Mouse (Mus musculus) kidney, embryonic 16.5 days (tissue): Measurements from ENCODE around the gene Trib3. TPM values are rescaled to one million over a fixed set of nuclear protein-coding genes. Genes with fewer than 3 reads are reported as not detected.
A peak's percentile ranks its signal among the peaks of the same experiment; 100 is the strongest.

Experiments used
- ATAC-seq: fragments of 200-750 bp; cut with Nextera tagmentation; 2 replicates; pipeline ENCODE4 v1.8.0; 2017; ENCODE audit warnings: moderate TSS enrichment; ENCODE audit not compliant: low FRiP score, low TSS enrichment
- H3K27ac ChIP-seq: fragments of 300-500 bp; sonication (generic); 2 replicates; pipeline ENCODE4 v1.5.1; 2014; ENCODE audit warnings: low read length
- H3K27me3 ChIP-seq: fragments of 300-500 bp; sonication (generic); 2 replicates; pipeline ENCODE4 v1.6.1; 2014; ENCODE audit warnings: low read length, control low read depth, mixed read lengths; ENCODE audit not compliant: insufficient read depth
- H3K36me3 ChIP-seq: fragments of 300-500 bp; sonication (generic); 2 replicates; pipeline ENCODE4 v1.6.1; 2014; ENCODE audit warnings: low read length, control low read depth, mixed read lengths; ENCODE audit not compliant: insufficient read depth
- H3K4me1 ChIP-seq: fragments of 300-500 bp; sonication (generic); 2 replicates; pipeline ENCODE4 v1.6.1; 2014; ENCODE audit warnings: low read length, control low read depth, mixed read lengths; ENCODE audit not compliant: insufficient read depth
- H3K4me2 ChIP-seq: fragments of 300-500 bp; sonication (generic); replicated peaks from 2 replicates; pipeline ENCODE4 v1.6.1; 2014; ENCODE audit warnings: low read depth, low read length
- H3K4me3 ChIP-seq: fragments of 300-500 bp; sonication (generic); 2 replicates; pipeline ENCODE4 v1.5.1; 2014; ENCODE audit warnings: mild to moderate bottlenecking, low read length
- H3K9ac ChIP-seq: fragments of 300-500 bp; sonication (generic); replicated peaks from 2 replicates; pipeline ENCODE4 v1.6.1; 2014; ENCODE audit warnings: low read length
- H3K9me3 ChIP-seq: fragments of 300-500 bp; sonication (generic); 2 replicates; pipeline ENCODE4 v1.6.1; 2016; ENCODE audit warnings: low read length, control low read depth
- WGBS: fragments of 180-500 bp; shearing (Covaris S2); extraction: QIAGEN DNeasy Blood & Tissue Kit; methylation state at CpG from one replicate; pipeline ENCODE4 v1.1.7; 2014; 5-methylcytosine and 5-hydroxymethylcytosine counted together
- polyA plus RNA-seq: library from polyadenylated mRNA; unstranded; fragments of >200 nt; fragmentation: Nextera tagmentation; extraction: Ambion mirVana; gene quantifications from 2 replicates; pipeline ENCODE4 v1.2.1, GENCODE M21; 2015

Gene Trib3
- polyA plus RNA-seq = 1.8 and 1.9 TPM in 2 replicates

DNA sequence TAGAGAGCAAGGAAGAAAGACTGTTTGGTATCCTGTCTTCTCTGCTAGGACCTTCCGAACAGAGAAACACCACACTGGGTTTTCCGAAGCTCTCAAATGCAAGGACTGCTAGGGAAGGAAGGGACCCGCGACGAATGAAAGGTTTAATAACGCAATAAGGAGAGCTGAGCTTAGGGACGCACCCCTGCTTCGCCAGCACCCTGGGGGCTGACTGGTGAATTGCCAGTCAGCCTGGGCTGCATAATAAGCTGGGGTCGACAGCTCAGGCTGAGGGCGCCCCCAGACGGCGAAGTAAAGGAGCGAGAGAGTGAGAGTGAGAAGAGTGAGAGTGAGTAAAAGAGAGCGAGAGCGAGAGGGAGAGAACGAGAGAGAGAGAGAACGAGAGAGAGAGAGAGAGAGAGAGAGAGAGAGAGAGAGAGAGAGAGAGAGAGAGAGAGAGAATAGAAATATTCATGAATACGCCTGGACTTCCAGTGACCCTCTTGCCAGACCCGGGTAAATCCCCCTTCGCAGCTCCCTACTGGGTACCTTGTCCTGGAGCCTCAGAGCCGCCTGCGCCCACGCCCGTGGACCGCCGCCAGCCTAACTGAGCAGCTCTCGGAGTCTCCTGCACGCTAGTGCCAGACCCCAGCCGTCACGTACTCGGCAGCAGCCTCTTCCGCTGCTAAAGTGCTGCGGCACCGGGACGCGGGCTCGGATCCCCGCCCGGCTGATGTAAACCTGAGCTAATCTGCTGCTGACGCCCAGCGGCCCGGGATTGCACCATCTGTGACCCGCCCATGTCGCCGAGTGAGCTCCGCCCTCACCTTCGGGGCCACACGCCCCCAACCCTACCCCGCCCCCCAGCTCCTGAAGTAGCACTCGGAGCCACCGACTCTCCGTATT is at the start of gene Trib3:
Gene Trib3 (minus strand): TSS at position 704 of the 885 bp plus-strand sequence.
- H3K27me3 ChIP-seq = no peaks in the 10 kb centered on the region
- H3K27ac ChIP-seq = no peak within 1 kb of the TSS
- no peaks in the 10 kb centered on the region for H3K36me3 ChIP-seq
- peaks cover 11% of the 10 kb centered on the region; the same call in 1 of the 2 replicates for H3K4me1 ChIP-seq
- H3K4me2 ChIP-seq = peak within 1 kb of the TSS; percentile 88
- no peaks in the 10 kb centered on the region for H3K9me3 ChIP-seq
- peak; percentile 78 for ATAC-seq
- peak within 1 kb of the TSS; percentile 59 for H3K9ac ChIP-seq
- peak within 1 kb of the TSS; percentile 53 for H3K4me3 ChIP-seq
- WGBS = under 1% methylated on average over 52 of the region's 52 CpGs

- Histone ChIP-seq H3K27me3 (no peaks in the 10 kb centered on the region), H3K27ac (peak overlapping the region; percentile 11), H3K4me3 (peak overlapping the region; percentile 82; the same call in 1 of the 2 replicates), H3K9me3 (no peaks in the 10 kb centered on the region), H3K4me2 (peak overlapping the region; percentile 84), H3K4me1 (peaks cover 30% of the 10 kb centered on the region), H3K36me3 (no peaks in the 10 kb centered on the region), H3K9ac (no peak overlapping the region)
- ATAC-seq = no peak
- 45% methylated on average over 9 of the region's 9 CpGs for WGBS
Measured at GRCm38 (mm10) chr2:152393225-152394017, 49.6 kb upstream of the Trib3 start.

DNA sequence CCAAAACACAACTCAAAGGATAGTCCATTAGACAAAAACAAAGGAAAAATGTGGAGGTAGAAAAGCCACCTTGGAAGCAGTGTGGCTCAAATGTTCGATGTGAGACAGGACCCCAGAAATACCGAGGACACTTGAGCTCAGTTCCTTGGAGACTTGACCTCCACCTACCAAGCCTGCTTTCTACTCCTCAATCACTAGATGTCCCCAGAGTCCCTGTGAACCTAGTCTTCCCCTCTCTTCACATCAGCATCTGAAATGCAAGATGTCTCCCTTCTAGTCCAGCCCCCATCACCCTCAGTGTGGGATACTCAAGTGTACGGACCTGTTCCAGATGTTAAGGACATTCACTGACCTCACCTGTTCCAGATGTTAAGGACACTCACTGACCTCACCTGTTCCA is 49.0 kb upstream of the Trib3 start:
- 12% methylated on average over 3 of the region's 3 CpGs for WGBS
- no peak overlapping the region for H3K9ac ChIP-seq
- H3K4me3 ChIP-seq = no peak overlapping the region
- peaks cover 30% of the 10 kb centered on the region for H3K4me1 ChIP-seq
- H3K9me3 ChIP-seq = no peaks in the 10 kb centered on the region
- ATAC-seq = no peak
- no peaks in the 10 kb centered on the region for H3K27me3 ChIP-seq
- no peak overlapping the region for H3K27ac ChIP-seq
- H3K36me3 ChIP-seq = no peaks in the 10 kb centered on the region
- H3K4me2 ChIP-seq = no peak overlapping the region

- Histone ChIP-seq H3K27ac (no peak overlapping the region), H3K4me3 (no peak overlapping the region), H3K9me3 (0 out of 2 replicates have a peak, but pooled peaks cover 2% of the 10 kb centered on the region), H3K27me3 (no peaks in the 10 kb centered on the region), H3K4me2 (no peak overlapping the region), H3K36me3 (no peaks in the 10 kb centered on the region), H3K4me1 (no peaks in the 10 kb centered on the region), H3K9ac (no peak overlapping the region)
- ATAC-seq = no peak
- WGBS = 87% methylated on average over 4 of the region's 4 CpGs
Measured at GRCm38 (mm10) chr2:152384191-152384590, 40.4 kb upstream of the Trib3 start.

GRCm38 (mm10) chr2:152376345-152376741 is 32.5 kb upstream of the Trib3 start, which contains the start of gene Nrsn2:
Nrsn2 (minus strand) TSS chr2:152376638.
- no peak within 1 kb of the TSS for H3K27ac ChIP-seq
- peaks cover 10% of the 10 kb centered on the region for H3K4me1 ChIP-seq
- peak within 1 kb of the TSS; percentile 39 for H3K4me2 ChIP-seq
- H3K36me3 ChIP-seq = no peaks in the 10 kb centered on the region
- no peak within 1 kb of the TSS for H3K9ac ChIP-seq
- WGBS = 3% methylated on average over 16 of the region's 16 CpGs
- ATAC-seq = peak; percentile 72
- no peaks in the 10 kb centered on the region for H3K9me3 ChIP-seq
- H3K4me3 ChIP-seq = peak within 1 kb of the TSS; percentile 13; the same call in 1 of the 2 replicates
- H3K27me3 ChIP-seq = peaks cover 22% of the 10 kb centered on the region

GRCm38 (mm10) chr2:152375652-152376344 is 32.0 kb upstream of the Trib3 start:
- Histone ChIP-seq H3K4me3 (no peak overlapping the region), H3K9me3 (no peaks in the 10 kb centered on the region), H3K4me2 (no peak overlapping the region; the same call in 1 of the 2 replicates), H3K27ac (no peak overlapping the region), H3K36me3 (no peaks in the 10 kb centered on the region), H3K4me1 (peaks cover 10% of the 10 kb centered on the region), H3K27me3 (peaks cover 22% of the 10 kb centered on the region), H3K9ac (no peak overlapping the region)
- WGBS = 5% methylated on average over 21 of the region's 21 CpGs
- ATAC-seq = peak; percentile 47; the same call in 1 of the 2 replicates

DNA sequence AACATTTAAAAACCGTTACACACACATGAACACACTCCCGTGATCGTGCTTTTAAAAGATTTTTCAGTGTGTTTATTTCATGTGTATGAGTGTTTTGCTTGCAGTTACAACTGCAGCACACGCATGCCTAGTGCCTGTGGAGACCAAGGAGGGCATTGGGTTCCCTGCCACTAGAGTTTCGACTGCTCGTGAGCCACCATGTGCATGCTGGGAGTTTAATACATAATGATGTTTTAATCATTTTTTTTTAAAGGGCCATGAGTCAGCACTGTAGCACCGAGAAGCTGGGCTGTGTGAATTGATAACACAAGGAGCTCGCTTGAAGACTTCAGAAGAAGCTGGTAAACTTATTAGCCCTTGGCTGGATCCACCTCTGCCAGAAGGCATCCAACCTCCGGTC is 29.7 kb upstream of the Trib3 start:
- no peak for ATAC-seq
- H3K4me3 ChIP-seq = no peak overlapping the region
- H3K4me1 ChIP-seq = peaks cover 10% of the 10 kb centered on the region
- 81% methylated on average over 9 of the region's 9 CpGs for whole genome bisulfite sequencing
- H3K4me2 ChIP-seq = no peak overlapping the region
- peaks cover 22% of the 10 kb centered on the region for H3K27me3 ChIP-seq
- H3K9ac ChIP-seq = no peak overlapping the region
- H3K36me3 ChIP-seq = no peaks in the 10 kb centered on the region
- no peaks in the 10 kb centered on the region for H3K9me3 ChIP-seq
- H3K27ac ChIP-seq = no peak overlapping the region

GRCm38 (mm10) chr2:152372661-152373060 is 28.8 kb upstream of the Trib3 start:
- Histone ChIP-seq H3K4me2 (no peak overlapping the region), H3K4me3 (no peak overlapping the region), H3K27me3 (peaks cover 22% of the 10 kb centered on the region), H3K27ac (no peak overlapping the region), H3K9ac (no peak overlapping the region), H3K36me3 (no peaks in the 10 kb centered on the region), H3K9me3 (no peaks in the 10 kb centered on the region), H3K4me1 (peaks cover 10% of the 10 kb centered on the region)
- no peak for ATAC-seq
- 66% methylated on average over 4 of the region's 4 CpGs for WGBS

GRCm38 (mm10) chr2:152372104-152372503 is 28.3 kb upstream of the Trib3 start:
- peaks cover 10% of the 10 kb centered on the region for H3K4me1 ChIP-seq
- no peak overlapping the region for H3K4me2 ChIP-seq
- 79% methylated on average over 7 of the region's 7 CpGs for WGBS
- ATAC-seq = no peak
- no peak overlapping the region for H3K4me3 ChIP-seq
- no peaks in the 10 kb centered on the region for H3K36me3 ChIP-seq
- H3K9ac ChIP-seq = no peak overlapping the region
- peaks cover 18% of the 10 kb centered on the region for H3K27me3 ChIP-seq
- no peaks in the 10 kb centered on the region for H3K9me3 ChIP-seq
- H3K27ac ChIP-seq = no peak overlapping the region
